ENCODE assay signal across 8 mouse cellular contexts in the genomic region with DNA sequence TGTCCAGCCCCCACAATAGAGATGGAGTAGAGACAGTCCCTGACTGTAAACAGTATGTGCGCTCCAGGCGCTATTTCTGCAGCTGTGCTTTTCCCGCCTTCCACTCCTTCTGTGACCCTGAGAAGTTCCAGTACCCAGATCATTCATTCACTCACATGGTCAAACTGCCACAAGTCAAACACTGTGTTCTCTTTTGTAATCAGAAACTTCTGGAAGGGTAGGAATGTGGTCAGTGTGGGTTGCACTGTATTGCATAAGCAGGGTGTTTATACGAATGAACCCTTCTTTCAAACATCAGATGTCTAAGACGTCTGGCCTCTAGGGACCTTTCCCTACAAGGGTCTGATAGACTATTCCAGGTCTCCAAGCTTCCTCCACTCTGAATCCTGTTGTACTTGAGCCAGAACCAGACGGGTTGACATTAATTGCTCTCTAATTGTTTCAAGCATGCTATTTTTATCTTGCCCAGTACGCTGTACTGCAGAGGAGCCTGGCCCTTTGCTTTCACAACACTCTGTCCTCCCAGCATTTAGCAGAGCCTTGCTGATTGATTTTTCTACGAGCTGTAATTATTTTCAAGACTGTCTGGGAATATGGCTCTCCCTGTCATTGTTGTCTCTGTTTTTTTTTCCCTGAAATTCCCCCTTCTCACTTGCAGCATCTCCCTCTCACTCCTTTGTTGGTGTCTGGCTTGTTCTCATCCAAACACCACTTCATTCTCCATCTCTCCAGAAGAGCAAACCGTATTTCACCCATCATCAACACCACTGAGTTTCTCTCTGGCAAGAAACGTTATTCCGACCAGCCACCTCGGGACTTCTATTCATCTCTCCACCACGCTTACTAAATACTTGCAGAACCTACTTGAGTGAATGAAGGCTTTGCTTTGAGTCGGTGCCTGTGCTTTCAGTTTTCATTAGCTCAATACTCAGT. TPM values are rescaled to one million over a fixed set of nuclear protein-coding genes. Genes with fewer than 3 reads are reported as not detected.
A peak's percentile ranks its signal among the peaks of the same experiment; 100 is the strongest.
DNase-seq lines count a peak whose midpoint lies in the region; ATAC-seq and TF ChIP-seq lines count a peak whose summit lies in the region.

No protein-coding gene starts in this region.

- H3K9ac ChIP-seq in intestine, embryonic 14.5 days (ENCODE audit: low read length), result no peak overlapping the region

- H3K27me3 ChIP-seq in intestine, embryonic 14.5 days (replicated peaks; ENCODE audit: control insufficient read depth, insufficient read depth, low read length), result no peaks in the 10 kb centered on the region

- DNase-seq in cerebellum, postnatal 25 days, result peak; percentile 30 to 31
- DNase-seq in cerebellum, postnatal 4 days (ENCODE audit: low spot score in 2 of 2), result no peak
- peak; percentile 86 for DNase-seq in MN1 (ENCODE audit: low spot score)
- peak; percentile 4 for DNase-seq in forelimb bud, embryonic 11.5 days (ENCODE audit: low read depth, low spot score)
- DNase-seq in intestine, embryonic 14.5 days (ENCODE audit: low spot score), result peak; percentile 54
- DNase-seq in thymus, postnatal 36 days, result no peak
- DNase-seq in left cerebral cortex, adult 2 months (ENCODE audit: extremely low spot score in 1 of 2, low spot score in 2 of 2), result no peak

- no peak for TF ChIP-seq CTCF in left cerebral cortex, adult 2 months (IDR thresholded peaks at IDR 0.05)

- 35% methylated on average over 14 of the region's 14 CpGs for WGBS in intestine, embryonic 14.5 days

- no peak overlapping the region for H3K4me2 ChIP-seq in intestine, embryonic 14.5 days (ENCODE audit: low read length)

- no peaks in the 10 kb centered on the region for H3K36me3 ChIP-seq in intestine, embryonic 14.5 days (ENCODE audit: control insufficient read depth, insufficient read depth, low read length)

- intact Hi-C loops in left cerebral cortex, adult 2 months (cut with DNase I), result no loop called here

- no peak overlapping the region; the same call in 1 of the 2 replicates for H3K27ac ChIP-seq in intestine, embryonic 14.5 days (ENCODE audit: low read depth)
- H3K27ac ChIP-seq in left cerebral cortex, adult 2 months, result no peak overlapping the region

- peaks cover 5% of the 10 kb centered on the region; the same call in 1 of the 2 replicates for H3K4me1 ChIP-seq in intestine, embryonic 14.5 days (replicated peaks; ENCODE audit: control insufficient read depth, insufficient read depth, low read length)

- ATAC-seq in intestine, embryonic 14.5 days (replicated peaks; ENCODE audit: low FRiP score, low TSS enrichment, low read depth), result peak; percentile 55; the same call in 1 of the 2 replicates
- ATAC-seq in megakaryocyte, adult 5-6 weeks (ENCODE audit: poor library complexity, severe bottlenecking), result peak; percentile 65

- no peak overlapping the region for H3K4me3 ChIP-seq in intestine, embryonic 14.5 days (ENCODE audit: low read depth, low read length)
- no peak overlapping the region for H3K4me3 ChIP-seq in left cerebral cortex, adult 2 months

- no peaks in the 10 kb centered on the region for H3K9me3 ChIP-seq in intestine, embryonic 14.5 days (ENCODE audit: control insufficient read depth, low read length)

RNA-seq across cellular contexts. Expression of gene Gramd1b, which starts 44.1 kb away (rescaled TPM):
- polyA plus RNA-seq in intestine, embryonic 14.5 days (2014; fragmentation: Nextera tagmentation; extraction: Ambion mirVana), result 3.5 and 4.8 TPM in 2 replicates
- total RNA-seq in megakaryocyte, adult 5-6 weeks (2015), result 21.4 and 23.0 TPM in 2 replicates
- total RNA-seq in megakaryocyte, adult 5-6 weeks (2017), result 12.9 and 20.1 TPM in 2 replicates
- 100 to 1,000 TPM; 178 to 192 TPM for total RNA-seq in left cerebral cortex, adult 2 months (2021)

Comparison
In these comparisons a context has a peak if more than half of its experiments do, and no peak if none do; other contexts are left out.
1. DNase-seq: peak in cerebellum, postnatal 25 days (2 of 2), MN1 (single experiment), forelimb bud, embryonic 11.5 days (single experiment) and intestine, embryonic 14.5 days (single experiment); none in cerebellum, postnatal 4 days (0 of 2), thymus, postnatal 36 days (0 of 2) and left cerebral cortex, adult 2 months (0 of 2).
2. RNA of gene Gramd1b, which starts 44.1 kb away (total RNA-seq): 178 to 192 TPM in left cerebral cortex, adult 2 months; 12.9 to 23.0 TPM in megakaryocyte, adult 5-6 weeks; every median in the first group is over 4 times any median in the second.